Mouse (Mus musculus) natural killer cell, adult 2 months (primary cell): Measurements from ENCODE around the gene Ank.
"Not testable (repeated sequence)": the region's sequence is repeated elsewhere in the genome, so short reads cannot be mapped to it uniquely, and the experiment has no call there.

Experiments used
- DNase-seq, 2 experiments: peaks; one replicate each; pipeline ENCODE4 v3.0.0; 2022; ENCODE audit warnings: low spot score in 2 of 2

Ank gene

DNA sequence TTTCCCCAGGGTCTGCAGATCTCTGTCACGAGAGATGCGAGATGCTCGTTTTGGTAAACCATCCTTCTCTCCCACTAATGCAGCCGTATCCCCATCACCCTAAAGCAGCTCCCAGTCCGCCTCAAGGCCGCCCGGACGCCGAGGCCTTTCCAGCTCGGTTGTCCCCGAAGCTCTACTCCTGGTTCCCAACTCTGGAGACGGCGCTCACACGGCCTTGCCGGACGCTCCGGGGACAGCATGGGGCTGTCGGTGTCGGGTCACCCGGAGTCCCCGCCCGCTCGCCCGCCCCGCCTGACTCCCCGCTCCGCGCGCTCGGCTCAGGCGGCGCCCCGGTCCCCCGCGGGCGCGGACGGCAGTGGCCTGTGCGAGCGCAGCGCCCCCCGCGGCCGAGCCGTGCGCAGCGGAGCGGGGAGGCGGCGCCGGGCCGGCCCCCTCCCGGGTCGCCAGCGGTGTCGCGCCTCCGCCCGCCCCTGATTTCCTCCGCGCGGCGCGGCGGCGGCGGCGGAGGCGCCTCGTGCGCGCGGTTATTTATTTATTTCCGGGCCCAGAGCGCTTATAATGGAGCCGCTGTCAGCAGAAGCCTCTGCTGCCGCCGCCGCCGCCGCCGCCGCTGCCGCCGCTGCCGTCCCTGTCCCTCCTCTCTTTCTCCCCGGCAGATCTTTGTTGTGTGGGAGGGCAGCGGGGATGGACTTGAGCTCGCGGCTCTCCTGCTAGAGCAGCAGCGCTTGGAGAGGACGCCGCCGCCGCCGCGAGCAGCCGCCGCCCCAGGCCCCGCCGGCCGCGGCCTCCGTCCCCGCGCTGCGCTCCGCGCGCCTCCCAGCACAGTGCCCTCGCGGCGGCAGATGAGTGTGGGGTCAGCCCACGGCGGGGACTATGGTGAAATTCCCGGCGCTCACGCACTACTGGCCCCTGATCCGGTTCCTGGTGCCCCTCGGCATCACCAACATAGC is at the start of gene Ank:
Gene Ank (plus strand): TSS at position 547 of the 950 bp plus-strand sequence.
- DNase-seq: peak; percentile 51 to 72

DNA sequence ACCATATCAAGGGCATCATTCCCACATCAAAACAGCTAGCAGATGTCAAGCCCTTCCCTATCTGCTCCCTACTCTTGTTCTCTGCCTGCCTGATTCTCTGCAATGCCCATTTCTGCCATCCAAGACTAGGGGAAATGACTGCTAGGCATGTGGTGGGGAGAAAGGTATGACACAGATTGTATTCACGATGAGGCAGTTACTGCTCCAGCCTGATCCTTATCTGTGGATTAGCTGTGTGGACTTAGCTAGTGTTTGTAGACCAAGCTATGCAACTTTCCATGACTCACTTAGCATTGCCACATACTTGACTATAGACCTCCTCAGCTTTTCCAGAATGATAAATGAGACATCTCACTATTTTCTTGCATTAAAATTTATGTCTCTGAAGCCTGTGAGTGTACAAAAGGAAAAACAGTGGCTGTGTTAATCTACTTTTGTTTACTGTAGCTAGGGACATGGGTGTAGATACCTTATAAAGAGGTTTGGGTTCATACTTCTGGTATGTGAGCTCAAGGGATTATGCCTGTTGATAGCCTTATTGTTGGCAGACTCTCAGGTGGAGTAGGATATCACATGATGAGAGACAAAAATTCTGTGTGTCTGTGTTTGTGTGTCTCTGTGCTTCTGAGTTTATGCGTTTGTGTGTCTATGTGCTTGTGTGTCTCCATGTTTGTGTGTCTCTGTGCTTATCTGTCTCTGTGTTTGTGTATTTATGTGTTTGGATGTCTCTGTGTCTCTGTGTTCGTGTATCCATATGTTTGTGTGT is 47.7 kb upstream of the Ank start:
- DNase-seq: no peak

DNA sequence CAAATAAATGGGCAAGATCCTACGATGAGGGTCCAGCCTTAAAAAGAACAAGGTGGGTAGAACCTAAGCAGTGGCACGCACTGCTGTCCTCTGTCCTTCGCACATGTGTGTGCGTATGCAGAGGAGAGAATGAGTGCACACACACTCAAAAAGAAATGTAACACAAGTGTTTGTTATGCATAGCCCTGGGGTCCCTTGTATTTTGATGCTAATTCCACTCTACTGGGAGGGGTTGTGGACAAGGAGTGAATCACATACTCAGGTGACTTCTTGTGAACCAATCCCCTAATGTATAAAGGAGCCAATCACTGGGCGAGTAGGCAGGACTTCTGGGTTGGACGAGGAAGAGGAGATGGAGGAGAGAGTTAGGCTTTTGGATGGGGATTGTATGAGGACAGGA is 44.9 kb upstream of the Ank start:
- DNase-seq: no peak

DNA sequence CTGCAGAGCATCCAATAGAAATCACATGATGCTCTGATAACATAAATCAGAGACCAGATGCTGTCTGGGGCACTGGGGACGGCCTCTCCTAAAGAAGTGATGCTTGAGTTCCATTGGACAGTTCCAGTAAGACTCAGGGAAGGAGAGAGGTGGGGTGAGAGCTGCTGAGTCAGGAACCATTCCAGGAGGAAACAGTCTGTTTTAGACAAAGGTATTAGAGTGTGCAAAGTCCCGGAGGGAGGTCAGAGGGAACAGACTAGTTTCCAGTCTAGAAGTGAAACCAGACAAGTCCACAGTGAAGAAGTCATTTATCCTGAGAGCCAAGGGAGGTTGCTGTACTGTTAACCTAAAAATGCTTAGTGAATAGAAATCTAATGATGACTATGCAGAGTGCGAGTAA is 38.9 kb upstream of the Ank start:
- DNase-seq: no peak

DNA sequence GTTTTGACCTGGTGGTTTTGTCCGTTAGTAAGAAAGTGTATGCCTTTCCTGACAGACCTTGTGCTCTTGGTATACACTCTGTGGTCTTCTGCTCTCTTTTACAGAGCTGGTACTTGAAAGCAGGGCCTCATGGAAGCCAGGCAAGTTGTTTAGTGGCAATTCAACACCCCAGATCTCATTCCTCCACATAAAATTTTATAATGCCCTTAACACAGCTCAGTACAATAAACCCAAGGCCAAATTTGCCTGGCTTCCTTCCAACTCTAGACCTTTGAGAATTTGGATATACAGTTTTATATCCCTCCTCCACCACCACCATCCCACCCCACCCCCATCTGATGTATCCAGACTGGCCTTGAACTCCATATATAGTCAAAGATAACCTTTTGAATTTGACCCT is 36.2 kb upstream of the Ank start:
- DNase-seq: no peak

DNA sequence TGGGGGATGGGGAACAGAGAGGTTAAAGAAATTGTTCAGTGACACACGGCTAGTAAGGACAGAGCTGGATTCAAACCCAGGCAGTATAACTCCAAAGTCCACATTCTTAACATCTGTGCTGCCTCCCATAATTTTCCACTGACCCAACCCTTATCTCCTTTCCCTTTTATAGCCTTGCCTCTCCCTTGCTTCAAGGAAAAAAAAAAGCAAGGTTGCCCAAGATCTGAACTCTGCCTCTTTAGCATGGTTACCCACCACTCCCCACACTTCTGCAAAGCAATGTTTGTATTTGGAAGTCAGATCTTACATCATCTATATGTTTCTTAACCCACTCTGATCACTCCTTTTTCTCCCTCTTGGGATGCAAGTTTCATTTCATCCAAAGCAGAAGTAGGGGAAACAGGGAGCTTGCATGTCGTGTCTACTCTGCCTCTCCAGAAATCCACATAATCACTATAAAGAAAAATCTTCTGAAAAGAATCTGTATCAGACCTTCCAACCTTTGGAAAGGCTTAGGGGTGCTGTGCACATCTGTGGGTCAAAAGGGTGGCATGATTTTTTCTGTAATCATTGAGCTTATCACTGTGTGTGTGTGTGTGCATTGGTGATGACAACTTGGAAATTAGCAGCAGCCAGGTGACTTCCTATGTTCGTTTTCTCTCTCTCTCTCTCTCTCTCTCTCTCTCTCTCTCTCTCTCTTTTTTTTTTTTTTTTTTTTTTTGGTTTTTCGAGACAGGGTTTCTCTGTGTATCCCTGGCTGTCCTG is 33.4 kb upstream of the Ank start:
- no peak for DNase-seq

DNA sequence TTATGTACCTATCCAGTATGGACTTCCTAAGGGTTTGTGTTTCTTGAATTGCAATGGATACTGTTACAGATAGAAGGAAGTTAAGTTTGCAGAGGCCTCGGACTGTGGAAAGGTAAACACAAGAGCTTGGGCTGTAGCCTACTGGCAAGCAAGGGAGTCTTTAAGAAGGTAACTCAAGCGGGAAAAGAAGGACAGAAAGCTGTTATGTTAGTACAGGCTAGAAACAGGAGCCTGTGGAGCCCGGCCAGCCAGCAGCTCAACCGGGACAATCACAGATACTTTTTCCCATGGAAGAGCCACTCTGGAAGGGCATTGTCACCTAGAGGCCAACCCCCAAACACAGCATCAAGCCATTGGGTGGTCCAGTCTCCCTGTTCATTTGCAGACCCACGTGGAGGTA is 31.1 kb upstream of the Ank start:
- no peak for DNase-seq

DNA sequence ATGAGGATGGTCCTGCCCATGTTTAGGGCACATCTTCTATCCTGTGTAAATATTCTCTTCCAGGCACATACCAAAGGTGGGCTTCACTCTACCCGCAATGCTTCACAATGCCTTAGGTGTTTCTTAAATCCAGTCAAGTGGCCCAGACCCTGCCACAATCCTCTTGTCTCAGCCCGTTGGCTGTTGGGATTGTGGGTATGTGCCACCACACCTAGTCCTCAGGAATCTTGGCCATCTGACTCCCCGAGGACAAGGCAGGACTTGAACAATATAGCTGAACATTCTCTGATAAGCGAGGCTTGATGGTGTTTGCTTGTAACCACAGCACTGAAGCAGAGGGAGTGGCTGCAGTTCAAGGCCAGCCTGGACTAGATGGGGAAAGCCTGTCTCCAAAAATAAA is 30.3 kb upstream of the Ank start:
- no peak for DNase-seq

DNA sequence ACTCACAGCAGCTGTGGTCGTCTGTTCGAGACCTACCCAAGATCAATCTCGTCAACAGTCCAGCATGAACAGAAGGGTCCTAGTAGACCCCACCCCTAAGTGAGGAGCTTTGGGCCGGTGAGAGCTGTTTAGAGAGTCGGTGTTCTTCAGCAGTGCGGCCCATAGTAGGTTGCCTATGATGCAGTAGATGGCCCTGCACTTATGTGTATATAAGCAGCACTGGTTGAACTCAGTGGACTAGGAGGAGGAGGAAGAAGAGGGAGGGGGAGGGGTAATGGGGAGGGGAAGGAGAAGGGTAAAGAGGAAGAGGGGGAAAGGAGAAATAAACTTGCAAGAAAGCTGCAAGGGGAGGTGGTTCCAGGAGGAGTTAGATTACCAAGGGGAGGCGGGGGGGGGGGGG is 25.4 kb upstream of the Ank start:
- no peak for DNase-seq

DNA sequence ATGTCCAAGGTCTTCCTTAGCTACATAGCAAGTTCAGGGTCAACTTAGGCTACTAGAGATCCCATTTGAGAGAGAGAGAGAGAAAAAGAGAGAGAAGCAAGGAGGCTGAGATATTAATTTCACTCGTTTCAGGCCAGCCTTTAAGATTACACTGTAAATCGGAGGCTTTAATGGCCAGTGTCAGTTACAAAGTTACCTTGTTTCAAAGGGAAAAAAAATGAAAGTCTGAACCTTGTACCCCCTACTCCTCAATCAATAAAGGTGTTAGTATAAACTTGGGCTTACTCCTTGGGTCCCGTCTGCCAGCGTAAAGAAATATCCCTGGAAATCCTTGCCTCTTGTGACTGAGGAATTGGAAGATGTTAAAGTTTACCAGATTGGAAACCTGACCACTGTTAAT is 24.9 kb upstream of the Ank start:
- DNase-seq: no peak

DNA sequence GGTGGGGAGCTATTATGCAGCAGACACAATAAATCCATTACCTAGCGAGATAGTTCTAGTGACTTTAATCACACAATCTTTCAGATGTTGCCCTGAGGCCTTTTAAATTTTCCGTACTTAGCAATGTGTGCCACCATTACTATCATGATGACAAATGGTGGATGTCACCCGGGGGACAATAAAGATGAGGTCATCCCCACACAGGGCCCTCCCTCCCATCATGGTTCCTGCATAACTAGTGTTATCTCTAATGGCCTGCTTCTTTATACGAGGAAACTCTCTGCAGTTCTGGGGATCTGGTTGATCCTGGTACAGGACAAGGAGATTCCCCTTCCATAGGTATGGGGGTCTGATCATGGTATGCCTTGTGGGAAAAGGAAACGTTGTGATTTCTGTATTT is 24.5 kb upstream of the Ank start:
- no peak for DNase-seq

DNA sequence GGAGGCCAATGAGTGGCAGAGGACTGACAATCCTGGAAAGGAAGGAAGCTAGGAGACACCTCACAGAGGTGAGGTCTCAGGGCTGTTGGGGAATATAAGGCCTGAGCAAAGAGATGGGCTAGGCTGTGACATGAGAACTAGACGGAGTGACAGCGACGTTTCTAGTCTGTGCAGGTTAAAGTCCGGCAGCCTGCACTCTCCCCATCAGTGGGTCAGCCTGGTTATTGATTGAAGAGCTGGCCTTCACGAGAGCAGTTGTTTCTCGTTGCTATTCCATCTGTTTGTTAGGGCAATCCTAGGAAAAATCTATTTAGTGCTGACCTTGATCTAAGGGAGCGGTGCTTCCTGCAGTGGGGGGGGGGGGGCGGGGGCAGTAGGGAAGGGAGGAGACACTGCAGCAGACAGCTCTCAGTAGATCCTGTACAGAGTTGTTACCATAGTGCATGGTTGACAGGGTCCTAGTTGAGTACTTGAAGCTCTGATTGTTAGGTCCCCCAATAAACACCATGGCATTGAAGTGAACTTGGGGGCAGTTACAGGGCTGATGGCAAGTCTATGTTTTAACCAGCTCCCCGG is 21.6 kb upstream of the Ank start:
- no peak for DNase-seq

DNA sequence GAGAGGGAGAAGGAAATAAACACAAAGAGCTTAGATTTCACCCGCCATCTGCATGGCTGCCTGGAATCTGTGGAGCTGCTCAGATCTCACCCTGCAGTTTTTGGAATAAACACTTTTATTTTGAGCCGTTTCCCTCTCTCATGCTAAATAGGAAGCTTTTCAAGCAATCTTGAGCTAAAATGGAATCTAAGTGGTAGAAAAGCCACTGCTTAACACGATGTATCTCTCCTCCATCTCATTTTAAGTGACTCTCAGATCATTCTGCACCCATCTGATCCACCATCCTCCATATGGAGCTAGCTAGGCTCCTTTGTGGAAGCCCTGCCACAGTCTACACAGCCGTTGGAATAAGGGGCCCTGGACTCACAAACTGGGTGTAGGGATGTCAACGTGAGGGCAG is 15.8 kb upstream of the Ank start:
- no peak for DNase-seq

DNA sequence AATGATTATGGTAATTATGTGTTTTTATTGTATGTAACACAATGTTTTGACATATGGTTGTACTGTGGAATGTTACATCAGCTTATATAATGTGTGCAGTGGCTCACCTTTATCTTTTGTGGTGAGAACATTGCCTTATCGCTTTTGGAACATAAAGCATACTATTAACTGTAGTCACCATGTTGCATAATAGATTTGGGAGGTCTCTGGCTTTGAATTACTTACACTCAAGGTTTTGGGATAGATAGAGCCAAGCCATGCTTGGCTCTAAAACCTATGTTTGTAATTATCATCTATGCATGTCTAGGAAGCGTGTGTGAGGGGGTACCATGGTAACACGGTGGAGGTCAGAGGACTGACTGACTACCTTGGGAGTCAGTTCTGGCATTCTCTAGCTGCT is 14.7 kb upstream of the Ank start:
- DNase-seq: no peak

DNA sequence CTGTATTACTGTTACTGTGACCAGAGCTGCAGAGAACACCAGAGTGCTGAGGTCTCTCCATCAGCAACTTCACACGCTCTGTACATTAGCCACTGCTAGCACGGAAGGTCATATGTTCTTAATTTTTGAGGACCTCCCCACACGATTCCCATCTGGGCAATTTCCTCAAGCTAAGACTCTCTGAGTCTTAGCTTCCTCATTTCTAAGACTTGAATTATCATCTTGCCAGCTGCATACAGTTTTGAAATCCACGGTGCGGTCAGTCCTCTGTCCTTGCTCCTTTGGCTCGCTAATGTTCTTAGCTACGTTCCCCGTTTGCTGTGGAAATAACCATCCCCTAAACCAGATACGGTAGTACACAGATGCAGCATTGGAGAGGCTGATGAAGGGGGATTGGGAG is 14.0 kb upstream of the Ank start:
- no peak for DNase-seq

DNA sequence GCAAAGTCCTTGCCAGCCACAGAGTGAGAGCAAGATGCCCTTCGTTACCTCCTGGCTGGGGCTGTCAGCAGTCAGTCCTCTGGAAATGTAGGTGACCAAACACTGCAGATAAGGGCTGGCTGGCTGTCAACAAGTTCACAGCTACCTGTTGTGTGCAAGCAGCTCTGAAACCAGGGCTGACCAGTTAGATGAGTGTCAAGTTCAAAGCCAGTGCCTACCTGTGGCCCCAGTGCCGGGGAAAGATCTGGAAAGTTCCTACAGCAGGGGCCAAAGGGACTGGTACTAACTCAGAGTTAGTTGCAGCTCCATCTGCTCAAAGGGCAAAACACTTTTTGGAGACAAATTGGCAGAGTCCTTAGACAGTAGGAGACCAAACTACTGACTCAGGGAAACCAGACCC is 9.5 kb upstream of the Ank start:
- DNase-seq: no peak

DNA sequence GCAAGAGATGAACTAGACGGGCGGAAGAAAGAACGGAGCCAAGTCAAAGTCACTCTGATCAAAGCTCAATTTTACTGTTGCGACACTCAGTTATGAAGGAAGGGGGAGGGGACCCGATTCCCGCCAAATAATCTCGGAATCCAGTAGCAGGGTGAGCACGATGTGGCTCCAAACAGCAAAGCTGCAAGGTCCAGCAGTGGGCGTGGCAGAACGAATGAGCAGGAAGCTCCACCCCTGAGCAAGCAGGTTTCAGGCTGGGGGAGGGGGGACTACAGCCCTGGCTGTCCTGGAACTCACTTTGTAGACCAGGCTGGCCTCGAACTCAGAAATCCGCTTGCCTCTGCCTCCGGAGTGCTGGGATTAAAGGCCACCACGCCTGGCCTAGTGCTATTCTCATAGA is 6.7 kb upstream of the Ank start:
- DNase-seq: not testable (repeated sequence)

DNA sequence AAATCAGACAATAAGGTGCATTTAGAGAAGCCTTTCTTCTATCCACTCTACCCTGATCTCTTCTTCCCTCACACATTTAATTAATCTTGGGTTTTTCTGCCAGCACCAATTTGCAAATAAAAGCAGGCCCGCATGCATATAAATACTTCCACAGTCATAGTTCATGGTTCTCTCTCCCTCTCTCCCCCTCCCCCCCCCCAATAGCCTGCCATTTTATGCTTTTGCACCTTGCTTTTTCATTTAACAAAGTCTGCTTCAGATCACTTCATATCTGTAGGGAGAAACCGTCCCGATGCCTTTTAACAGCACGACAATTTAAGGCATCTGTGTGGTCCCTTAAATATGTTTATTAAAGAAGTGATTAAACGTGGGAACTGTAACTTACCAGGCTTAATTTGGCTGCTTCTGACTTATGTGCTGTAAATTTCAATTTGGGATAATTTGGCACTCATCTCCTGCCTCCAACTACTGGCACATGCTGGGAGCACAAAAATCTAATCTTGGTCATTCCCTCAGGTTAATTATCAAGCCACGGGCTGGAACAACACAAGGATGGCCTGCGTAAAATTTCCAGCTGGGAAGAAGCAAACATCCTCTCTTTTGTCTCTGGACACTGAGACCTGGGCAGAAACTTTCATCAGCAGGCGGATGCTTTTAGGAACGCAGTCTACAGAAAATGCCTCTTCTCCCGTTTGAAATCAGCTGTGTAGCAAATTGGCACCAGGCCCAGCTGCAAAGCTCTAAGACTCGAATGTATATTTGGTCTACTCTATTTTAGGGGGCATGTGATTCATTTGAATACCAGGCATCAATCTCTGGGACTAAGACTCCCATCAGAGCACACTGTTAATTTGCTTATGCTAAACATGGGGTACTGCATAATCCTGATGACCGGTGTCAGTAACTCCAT is 4.9 kb upstream of the Ank start:
- DNase-seq: no peak

DNA sequence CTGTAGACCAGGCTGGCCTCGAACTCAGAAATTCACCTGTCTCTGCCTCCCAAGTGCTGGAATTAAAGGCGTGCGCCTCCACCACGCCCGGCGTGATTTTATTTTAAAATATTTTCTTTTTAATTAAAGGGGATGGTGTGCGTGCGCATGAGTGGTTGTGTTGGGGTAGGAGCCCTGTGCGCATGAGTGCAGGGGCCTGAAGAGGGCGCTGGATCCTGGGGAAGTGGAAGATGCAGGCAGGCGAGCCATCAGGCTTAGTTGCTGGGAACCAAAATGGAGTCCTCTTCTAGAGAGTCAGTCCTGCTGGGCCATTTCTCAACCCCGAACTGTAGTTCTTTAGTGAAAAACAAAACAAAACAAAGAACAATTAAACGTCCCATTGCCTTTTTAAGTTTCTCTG is 2.6 kb upstream of the Ank start:
- no peak for DNase-seq

DNA sequence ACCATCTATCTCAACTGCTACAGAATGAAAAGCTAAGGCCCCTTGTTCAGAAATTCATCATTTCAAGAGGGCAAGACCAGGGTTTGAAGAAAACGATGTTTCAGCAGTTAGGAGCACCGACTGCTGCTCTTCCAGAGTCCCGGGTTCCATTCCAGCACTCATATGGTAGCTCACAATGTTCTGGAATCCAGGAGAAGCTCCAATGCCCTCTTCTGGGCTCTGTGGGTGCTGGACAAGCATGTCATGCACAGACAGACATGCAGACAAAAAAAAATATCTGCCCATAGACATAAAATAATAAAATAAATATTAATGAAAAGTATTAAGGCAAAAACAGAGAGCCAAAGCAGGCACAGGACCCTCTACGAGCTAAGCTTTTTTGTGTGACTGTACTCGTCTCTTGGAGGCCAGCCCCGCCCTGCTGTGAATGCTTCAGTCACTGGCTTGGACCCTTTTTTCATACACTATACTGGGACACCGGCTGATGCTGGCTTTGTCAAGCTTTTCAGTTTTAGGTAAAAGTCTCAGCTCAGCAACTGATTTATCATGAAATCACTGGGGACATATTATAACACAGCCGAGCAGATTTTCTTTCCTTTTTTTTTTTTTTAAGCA is 979 bp upstream of the Ank start:
- no peak for DNase-seq

DNA sequence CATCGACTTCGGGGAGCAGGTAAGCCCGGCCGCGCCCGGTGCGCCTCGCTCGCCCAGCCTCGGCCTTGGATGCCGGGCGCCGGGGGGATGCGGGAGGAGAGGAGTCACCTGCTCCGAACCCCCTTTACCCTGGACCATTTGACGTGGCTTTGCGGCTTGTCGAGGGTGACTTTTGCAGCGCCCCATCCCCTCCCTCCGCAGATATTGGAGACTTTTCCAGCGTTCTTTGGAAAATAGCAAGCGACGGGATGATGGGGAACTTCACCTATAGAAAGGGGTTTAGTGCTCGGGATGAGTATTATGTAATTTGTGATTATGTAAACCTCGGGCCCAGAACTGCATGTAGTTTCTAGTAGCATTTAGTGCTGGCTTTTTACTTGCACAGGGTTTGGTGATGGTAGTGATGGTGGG is 609 bp downstream of the Ank start:
- DNase-seq: no peak
